ENCODE assay signal across 21 mouse cellular contexts in the genomic region with DNA sequence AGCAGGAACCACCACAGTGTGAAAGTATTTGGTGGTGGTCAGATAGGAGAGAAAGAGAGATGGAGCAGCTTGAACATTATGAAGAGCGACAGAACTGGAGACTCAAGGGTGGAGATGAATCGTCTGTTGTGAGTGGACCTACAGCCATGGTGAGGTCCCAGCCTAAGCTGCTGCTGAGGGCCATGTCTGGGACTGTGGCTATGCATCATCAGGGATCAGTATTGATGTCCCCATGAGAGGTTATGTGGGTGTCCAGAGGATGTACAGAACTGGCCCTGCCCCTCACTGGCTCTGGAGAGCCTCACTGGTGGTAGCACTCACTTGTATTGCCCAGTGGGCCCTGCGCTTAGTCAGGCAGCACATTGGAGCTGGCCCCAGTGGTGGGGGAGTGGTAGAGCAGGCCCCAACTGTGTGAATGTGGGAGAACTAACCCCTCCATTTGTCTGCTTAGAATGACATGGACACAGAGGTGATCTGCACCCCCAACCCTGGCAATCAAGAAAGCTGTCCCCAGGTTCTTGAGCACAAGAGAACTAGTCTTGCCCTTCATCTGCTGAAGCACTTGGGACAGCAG.
DNase-seq lines count a peak whose midpoint lies in the region; ATAC-seq and TF ChIP-seq lines count a peak whose summit lies in the region.
"Had no signal": no experiment of that assay in that cellular context is flagged by ENCODE, and none has a peak within 500 bp of the region (broad histone marks: within the 10 kb centered on the region; RNA-seq: fewer than 3 reads in every experiment).

No protein-coding gene starts in this region.

- ATAC-seq in forebrain, embryonic 11.5 days (replicated peaks; ENCODE audit: low FRiP score), result 0 out of 2 replicates have a peak, but pooled peaks have one; percentile 27
- ATAC-seq in forebrain, embryonic 16.5 days, result no peak
- ATAC-seq in limb, embryonic 11.5 days (ENCODE audit: insufficient number of reproducible peaks, low FRiP score, low TSS enrichment, low read depth), result peak; percentile 51; the same call in 1 of the 2 replicates
- 0 out of 2 replicates have a peak, but pooled peaks have one; percentile 38 for ATAC-seq in midbrain, embryonic 12.5 days (ENCODE audit: low FRiP score, low read depth)
- ATAC-seq in midbrain, postnatal 0 days (ENCODE audit: low FRiP score), result no peak
- ATAC-seq in erythroid progenitor cell, adult 5-6 weeks (replicated peaks; ENCODE audit: low FRiP score, poor library complexity, severe bottlenecking), result 0 out of 2 replicates have a peak, but pooled peaks have one; percentile 25
- no peak for ATAC-seq in hindbrain, embryonic 13.5 days (ENCODE audit: low FRiP score)
- ATAC-seq: activated CD4-positive, CD25-positive, alpha-beta regulatory T cell, adult 4 months; forebrain, embryonic 15.5 days; hindbrain, postnatal 0 days; Patski had no signal

- DNase-seq in forebrain, embryonic 11.5 days (ENCODE audit: low spot score), result no peak
- no peak for DNase-seq in limb, embryonic 11.5 days (ENCODE audit: low spot score)
- no peak for DNase-seq in limb, embryonic 10.5 days (ENCODE audit: low spot score)
- DNase-seq in midbrain, postnatal 0 days (ENCODE audit: low spot score), result no peak
- DNase-seq: adrenal gland, postnatal 14 days; cerebellum, adult 18-20 months; cerebellum, adult 9-11 months; gastrocnemius, postnatal 14 days; heart, postnatal 10 days; heart, postnatal 4 days had no signal

- H3K4me3 ChIP-seq in forebrain, embryonic 11.5 days (ENCODE audit: low read depth, low read length), result no peak overlapping the region
- H3K4me3 ChIP-seq in forebrain, embryonic 16.5 days (replicated peaks; ENCODE audit: low read length), result no peak overlapping the region
- H3K4me3 ChIP-seq in limb, embryonic 11.5 days (ENCODE audit: low read depth, low read length), result no peak overlapping the region
- no peak overlapping the region for H3K4me3 ChIP-seq in limb, embryonic 10.5 days
- H3K4me3 ChIP-seq in midbrain, embryonic 12.5 days, result no peak overlapping the region
- H3K4me3 ChIP-seq in midbrain, postnatal 0 days (ENCODE audit: low read depth, low read length), result no peak overlapping the region
- H3K4me3 ChIP-seq in hindbrain, embryonic 13.5 days, result no peak overlapping the region
- H3K4me3 ChIP-seq: forebrain, embryonic 10.5 days; forebrain, embryonic 15.5 days; hindbrain, embryonic 12.5 days had no signal

- H3K27me3 ChIP-seq in forebrain, embryonic 11.5 days (ENCODE audit: control insufficient read depth, insufficient read depth, low read length), result no peaks in the 10 kb centered on the region
- H3K27me3 ChIP-seq in forebrain, embryonic 16.5 days (replicated peaks; ENCODE audit: control insufficient read depth, insufficient read depth, low read length), result no peaks in the 10 kb centered on the region
- no peaks in the 10 kb centered on the region for H3K27me3 ChIP-seq in limb, embryonic 11.5 days (ENCODE audit: control insufficient read depth, insufficient read depth, low read length)
- no peaks in the 10 kb centered on the region for H3K27me3 ChIP-seq in limb, embryonic 10.5 days (ENCODE audit: low read depth, poor library complexity, severe bottlenecking)
- H3K27me3 ChIP-seq in midbrain, embryonic 12.5 days, result no peaks in the 10 kb centered on the region
- H3K27me3 ChIP-seq in midbrain, postnatal 0 days (ENCODE audit: insufficient read depth, low read length), result no peaks in the 10 kb centered on the region
- no peaks in the 10 kb centered on the region for H3K27me3 ChIP-seq in hindbrain, embryonic 13.5 days
- H3K27me3 ChIP-seq: CH12.LX; forebrain, embryonic 15.5 days; hindbrain, embryonic 12.5 days; Patski had no signal

- no peak overlapping the region for H3K27ac ChIP-seq in forebrain, embryonic 11.5 days (ENCODE audit: low read depth, low read length)
- no peak overlapping the region for H3K27ac ChIP-seq in forebrain, embryonic 16.5 days (ENCODE audit: low read length)
- no peak overlapping the region for H3K27ac ChIP-seq in limb, embryonic 11.5 days (replicated peaks; ENCODE audit: low read depth, low read length)
- H3K27ac ChIP-seq in limb, embryonic 10.5 days, result no peak overlapping the region
- no peak overlapping the region for H3K27ac ChIP-seq in midbrain, embryonic 12.5 days (replicated peaks)
- H3K27ac ChIP-seq in midbrain, postnatal 0 days (ENCODE audit: low read depth, low read length), result no peak overlapping the region
- H3K27ac ChIP-seq in hindbrain, embryonic 13.5 days, result no peak overlapping the region
- H3K27ac ChIP-seq: forebrain, embryonic 10.5 days; forebrain, embryonic 15.5 days; hindbrain, embryonic 12.5 days; hindbrain, postnatal 0 days had no signal

- no peaks in the 10 kb centered on the region for H3K4me1 ChIP-seq in forebrain, embryonic 11.5 days (replicated peaks; ENCODE audit: control insufficient read depth, insufficient read depth, low read length)
- H3K4me1 ChIP-seq in forebrain, embryonic 16.5 days (replicated peaks; ENCODE audit: control insufficient read depth, insufficient read depth, low read length), result no peaks in the 10 kb centered on the region
- no peaks in the 10 kb centered on the region for H3K4me1 ChIP-seq in limb, embryonic 11.5 days (ENCODE audit: control insufficient read depth, insufficient read depth, low read length)
- no peaks in the 10 kb centered on the region for H3K4me1 ChIP-seq in limb, embryonic 10.5 days
- peaks cover 4% of the 10 kb centered on the region; the same call in 1 of the 2 replicates for H3K4me1 ChIP-seq in midbrain, embryonic 12.5 days
- H3K4me1 ChIP-seq in midbrain, postnatal 0 days (ENCODE audit: insufficient read depth, low read length), result no peaks in the 10 kb centered on the region
- 0 out of 2 replicates have a peak, but pooled peaks cover 3% of the 10 kb centered on the region for H3K4me1 ChIP-seq in hindbrain, embryonic 13.5 days (replicated peaks)
- H3K4me1 ChIP-seq: forebrain, embryonic 15.5 days had no signal

- no peaks in the 10 kb centered on the region for H3K9me3 ChIP-seq in forebrain, embryonic 11.5 days (ENCODE audit: control insufficient read depth, low read length)
- H3K9me3 ChIP-seq in forebrain, embryonic 16.5 days (ENCODE audit: control insufficient read depth, low read length), result no peaks in the 10 kb centered on the region
- H3K9me3 ChIP-seq in limb, embryonic 11.5 days (ENCODE audit: control insufficient read depth, low read length), result no peaks in the 10 kb centered on the region
- H3K9me3 ChIP-seq in limb, embryonic 10.5 days (replicated peaks), result no peaks in the 10 kb centered on the region
- H3K9me3 ChIP-seq in midbrain, embryonic 12.5 days, result no peaks in the 10 kb centered on the region
- no peaks in the 10 kb centered on the region for H3K9me3 ChIP-seq in midbrain, postnatal 0 days (ENCODE audit: low read length)
- H3K9me3 ChIP-seq in hindbrain, embryonic 13.5 days, result no peaks in the 10 kb centered on the region
- H3K9me3 ChIP-seq: forebrain, embryonic 10.5 days; forebrain, embryonic 15.5 days; hindbrain, embryonic 12.5 days had no signal

- WGBS in forebrain, embryonic 11.5 days, result 89% methylated on average over 3 of the region's 3 CpGs
- WGBS in forebrain, embryonic 16.5 days, result 89% methylated on average over 3 of the region's 3 CpGs
- WGBS in limb, embryonic 11.5 days, result 94% methylated on average over 3 of the region's 3 CpGs
- 84% methylated on average over 3 of the region's 3 CpGs for WGBS in limb, embryonic 10.5 days
- 93% methylated on average over 3 of the region's 3 CpGs for WGBS in midbrain, embryonic 12.5 days
- WGBS in midbrain, postnatal 0 days, result 94% methylated on average over 3 of the region's 3 CpGs
- WGBS in hindbrain, embryonic 13.5 days, result 92% methylated on average over 3 of the region's 3 CpGs

- H3K36me3 ChIP-seq in forebrain, embryonic 11.5 days (ENCODE audit: control insufficient read depth, insufficient read depth, low read length), result no peaks in the 10 kb centered on the region
- H3K36me3 ChIP-seq in forebrain, embryonic 16.5 days (ENCODE audit: control insufficient read depth, insufficient read depth), result no peaks in the 10 kb centered on the region
- H3K36me3 ChIP-seq in limb, embryonic 11.5 days (ENCODE audit: control insufficient read depth, insufficient read depth, low read length), result no peaks in the 10 kb centered on the region
- H3K36me3 ChIP-seq in limb, embryonic 10.5 days, result no peaks in the 10 kb centered on the region
- no peaks in the 10 kb centered on the region for H3K36me3 ChIP-seq in midbrain, embryonic 12.5 days
- H3K36me3 ChIP-seq in midbrain, postnatal 0 days (ENCODE audit: insufficient read depth, low read length), result no peaks in the 10 kb centered on the region
- H3K36me3 ChIP-seq in hindbrain, embryonic 13.5 days, result no peaks in the 10 kb centered on the region
- H3K36me3 ChIP-seq: forebrain, embryonic 10.5 days; forebrain, embryonic 15.5 days; hindbrain, embryonic 12.5 days had no signal

- H3K4me2 ChIP-seq in forebrain, embryonic 11.5 days (ENCODE audit: low read depth, low read length, severe bottlenecking), result no peak overlapping the region
- H3K4me2 ChIP-seq in forebrain, embryonic 16.5 days (ENCODE audit: low read length), result no peak overlapping the region
- H3K4me2 ChIP-seq in limb, embryonic 11.5 days (ENCODE audit: low read depth, severe bottlenecking), result no peak overlapping the region
- H3K4me2 ChIP-seq in midbrain, embryonic 12.5 days (replicated peaks), result no peak overlapping the region
- H3K4me2 ChIP-seq in midbrain, postnatal 0 days (ENCODE audit: low read depth, low read length, poor library complexity, severe bottlenecking), result no peak overlapping the region
- H3K4me2 ChIP-seq in hindbrain, embryonic 13.5 days, result no peak overlapping the region
- H3K4me2 ChIP-seq: forebrain, embryonic 15.5 days; hindbrain, embryonic 12.5 days had no signal

- no peak overlapping the region for H3K9ac ChIP-seq in forebrain, embryonic 11.5 days (ENCODE audit: low read length)
- no peak overlapping the region for H3K9ac ChIP-seq in forebrain, embryonic 16.5 days (replicated peaks; ENCODE audit: low read depth, low read length)
- H3K9ac ChIP-seq in limb, embryonic 11.5 days (ENCODE audit: low read length), result no peak overlapping the region
- H3K9ac ChIP-seq in midbrain, embryonic 12.5 days (replicated peaks), result no peak overlapping the region
- no peak overlapping the region for H3K9ac ChIP-seq in midbrain, postnatal 0 days (replicated peaks; ENCODE audit: low read length, poor library complexity, severe bottlenecking)
- H3K9ac ChIP-seq in hindbrain, embryonic 13.5 days, result no peak overlapping the region
- H3K9ac ChIP-seq: forebrain, embryonic 15.5 days; hindbrain, embryonic 12.5 days had no signal

- TF ChIP-seq CTCF in midbrain, postnatal 0 days (IDR thresholded peaks at IDR 0.05), result no peak

Comparison
In these comparisons a context has a peak if more than half of its experiments do, and no peak if none do; other contexts are left out.
1. ATAC-seq: peak in forebrain, embryonic 11.5 days (single experiment), limb, embryonic 11.5 days (single experiment), midbrain, embryonic 12.5 days (single experiment) and erythroid progenitor cell, adult 5-6 weeks (single experiment); none in forebrain, embryonic 16.5 days (single experiment), midbrain, postnatal 0 days (single experiment) and hindbrain, embryonic 13.5 days (single experiment).